Mouse (Mus musculus): ENCODE data around the gene Il12rb1. TPM values are rescaled to one million over a fixed set of nuclear protein-coding genes. Genes with fewer than 3 reads are reported as not detected.
A peak's percentile ranks its signal among the peaks of the same experiment; 100 is the strongest.
"Not testable (repeated sequence)": the region's sequence is repeated elsewhere in the genome, so short reads cannot be mapped to it uniquely, and the experiment has no call there.

The Il12rb1 gene
- polyA plus RNA-seq, 2 experiments = 0.13 TPM; not detected in 1

DNA sequence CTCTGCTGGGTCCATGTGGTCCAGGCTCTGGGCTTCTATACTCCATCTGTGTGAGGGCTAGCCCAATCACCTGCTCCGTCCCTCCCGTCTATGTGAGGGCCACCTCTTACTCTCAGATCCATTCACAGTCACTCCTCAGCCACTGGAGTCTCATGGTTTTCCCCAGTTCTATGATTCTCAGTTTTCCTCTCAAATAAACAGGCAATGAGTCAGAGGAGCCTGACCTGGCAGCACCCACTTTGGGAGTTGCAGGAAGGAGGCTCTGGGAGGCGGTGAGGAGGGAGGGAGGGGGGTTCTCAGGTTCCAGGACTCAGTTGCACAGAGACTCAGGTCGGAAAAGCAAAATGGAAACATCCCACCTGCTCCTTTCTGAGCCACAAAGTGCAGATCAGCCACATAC is 4.6 kb downstream of the Il12rb1 start:
- ATAC-seq (ENCODE audit: low FRiP score, low read depth) (no peak), DNase-seq (ENCODE audit: low spot score) (no peak)
- H3K36me3 ChIP-seq (ENCODE audit: control insufficient read depth, insufficient read depth, low read length) = no peaks in the 10 kb centered on the region
- no peak for TF ChIP-seq POLR2A (IDR thresholded peaks at IDR 0.05; ENCODE audit: borderline replicate concordance, extremely low read depth, insufficient read depth, insufficient read length)
- H3K9ac ChIP-seq (ENCODE audit: low read depth, low read length, severe bottlenecking) = no peak overlapping the region
- peaks cover 4% of the 10 kb centered on the region; the same call in 1 of the 2 replicates for H3K4me1 ChIP-seq (ENCODE audit: control insufficient read depth, insufficient read depth, low read length)
- H3K27me3 ChIP-seq (ENCODE audit: control insufficient read depth, insufficient read depth, low read length) = 0 out of 2 replicates have a peak, but pooled peaks cover 14% of the 10 kb centered on the region
- H3K4me2 ChIP-seq (replicated peaks; ENCODE audit: low read depth, low read length, severe bottlenecking) = no peak overlapping the region
- H3K4me3 ChIP-seq (replicated peaks; ENCODE audit: low read length) = no peak overlapping the region
- H3K27ac ChIP-seq (replicated peaks; ENCODE audit: low read depth, low read length) = no peak overlapping the region
- WGBS = 58% methylated on average over 4 of the region's 4 CpGs
- no peaks in the 10 kb centered on the region for H3K9me3 ChIP-seq (ENCODE audit: control insufficient read depth, low read length)

GRCm38 (mm10) chr8:70816679-70817078 is 8.4 kb downstream of the Il12rb1 start:
- DNase-seq (ENCODE audit: low spot score) = no peak
- no peak overlapping the region for H3K27ac ChIP-seq (replicated peaks; ENCODE audit: low read depth, low read length)
- no peak overlapping the region for H3K9ac ChIP-seq (ENCODE audit: low read depth, low read length, severe bottlenecking)
- H3K36me3 ChIP-seq (ENCODE audit: control insufficient read depth, insufficient read depth, low read length) = no peaks in the 10 kb centered on the region
- H3K4me2 ChIP-seq (replicated peaks; ENCODE audit: low read depth, low read length, severe bottlenecking) = peak overlapping the region; percentile 30; the same call in 1 of the 2 replicates
- 9% methylated on average over 16 of the region's 30 CpGs for whole genome bisulfite sequencing
- ATAC-seq (ENCODE audit: low FRiP score, low read depth) = no peak
- H3K27me3 ChIP-seq (ENCODE audit: control insufficient read depth, insufficient read depth, low read length) = 0 out of 2 replicates have a peak, but pooled peaks cover 14% of the 10 kb centered on the region
- H3K4me3 ChIP-seq (replicated peaks; ENCODE audit: low read length) = 0 out of 2 replicates have a peak overlapping the region, but pooled peaks have one; percentile 4
- 0 out of 2 replicates have a peak, but pooled peaks cover 3% of the 10 kb centered on the region for H3K9me3 ChIP-seq (ENCODE audit: control insufficient read depth, low read length)
- peaks cover 4% of the 10 kb centered on the region; the same call in 1 of the 2 replicates for H3K4me1 ChIP-seq (ENCODE audit: control insufficient read depth, insufficient read depth, low read length)
- no peak for TF ChIP-seq POLR2A (IDR thresholded peaks at IDR 0.05; ENCODE audit: borderline replicate concordance, extremely low read depth, insufficient read depth, insufficient read length)

- Histone ChIP-seq H3K27me3 (ENCODE audit: control insufficient read depth, insufficient read depth, low read length) (0 out of 2 replicates have a peak, but pooled peaks cover 14% of the 10 kb centered on the region), H3K27ac (replicated peaks; ENCODE audit: low read depth, low read length) (no peak overlapping the region), H3K4me1 (ENCODE audit: control insufficient read depth, insufficient read depth, low read length) (peaks cover 4% of the 10 kb centered on the region; the same call in 1 of the 2 replicates), H3K9me3 (ENCODE audit: control insufficient read depth, low read length) (0 out of 2 replicates have a peak, but pooled peaks cover 3% of the 10 kb centered on the region), H3K4me3 (replicated peaks; ENCODE audit: low read length) (no peak overlapping the region), H3K36me3 (ENCODE audit: control insufficient read depth, insufficient read depth, low read length) (no peaks in the 10 kb centered on the region), H3K4me2 (replicated peaks; ENCODE audit: low read depth, low read length, severe bottlenecking) (no peak overlapping the region), H3K9ac (ENCODE audit: low read depth, low read length, severe bottlenecking) (no peak overlapping the region)
- no peak for TF ChIP-seq POLR2A (IDR thresholded peaks at IDR 0.05; ENCODE audit: borderline replicate concordance, extremely low read depth, insufficient read depth, insufficient read length)
- ATAC-seq (ENCODE audit: low FRiP score, low read depth) = peak; percentile 62; the same call in 1 of the 2 replicates
- WGBS = 3% methylated on average over 29 of the region's 31 CpGs
- DNase-seq (ENCODE audit: low spot score) = no peak
These were observed 12.1 kb downstream of the Il12rb1 start for GRCm38 (mm10) chr8:70820101-70820935.

- Histone ChIP-seq H3K27ac (replicated peaks; ENCODE audit: low read depth, low read length) (no peak overlapping the region), H3K9me3 (ENCODE audit: control insufficient read depth, low read length) (0 out of 2 replicates have a peak, but pooled peaks cover 3% of the 10 kb centered on the region), H3K9ac (ENCODE audit: low read depth, low read length, severe bottlenecking) (no peak overlapping the region), H3K4me3 (replicated peaks; ENCODE audit: low read length) (no peak overlapping the region), H3K4me1 (ENCODE audit: control insufficient read depth, insufficient read depth, low read length) (peaks cover 4% of the 10 kb centered on the region; the same call in 1 of the 2 replicates), H3K27me3 (ENCODE audit: control insufficient read depth, insufficient read depth, low read length) (0 out of 2 replicates have a peak, but pooled peaks cover 8% of the 10 kb centered on the region), H3K36me3 (ENCODE audit: control insufficient read depth, insufficient read depth, low read length) (no peaks in the 10 kb centered on the region), H3K4me2 (replicated peaks; ENCODE audit: low read depth, low read length, severe bottlenecking) (no peak overlapping the region)
- ATAC-seq (ENCODE audit: low FRiP score, low read depth) = peak; percentile 50
- 15% methylated on average over 30 of the region's 30 CpGs for WGBS
- TF ChIP-seq POLR2A (IDR thresholded peaks at IDR 0.05; ENCODE audit: borderline replicate concordance, extremely low read depth, insufficient read depth, insufficient read length) = no peak
- DNase-seq (ENCODE audit: low spot score) = peak; percentile 59
These were observed 13.2 kb downstream of the Il12rb1 start for GRCm38 (mm10) chr8:70821399-70821962.

DNA sequence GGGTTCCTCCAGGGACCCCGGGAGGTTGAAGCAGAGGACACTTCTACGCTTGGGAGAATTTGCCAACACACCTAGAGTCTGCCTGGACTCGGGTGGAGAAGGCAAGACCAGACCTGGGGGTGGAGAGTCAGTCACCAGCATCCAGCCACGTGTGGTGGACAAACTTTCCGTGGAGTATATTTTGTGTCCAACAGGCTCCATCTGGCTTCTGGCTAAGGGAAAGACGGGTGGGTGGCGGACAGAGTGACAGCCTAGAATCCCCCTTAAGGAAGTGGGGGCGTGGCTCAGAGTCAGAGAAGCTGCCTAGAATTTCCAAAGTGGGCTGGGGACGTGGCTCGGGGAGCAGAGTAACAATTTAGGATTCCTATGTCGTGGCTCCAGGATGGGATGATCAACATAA is 13.7 kb downstream of the Il12rb1 start:
- H3K9me3 ChIP-seq (ENCODE audit: control insufficient read depth, low read length) = 0 out of 2 replicates have a peak, but pooled peaks cover 3% of the 10 kb centered on the region
- ATAC-seq (ENCODE audit: low FRiP score, low read depth) = 0 out of 2 replicates have a peak, but pooled peaks have one; percentile 1

GRCm38 (mm10) chr8:70822594-70822993 is 14.3 kb downstream of the Il12rb1 start:
- not testable (repeated sequence) for ATAC-seq (ENCODE audit: low FRiP score, low read depth)

More for the DNA sequence above, 13.7 kb downstream of the Il12rb1 start:
- Histone ChIP-seq H3K9ac (ENCODE audit: low read depth, low read length, severe bottlenecking) (no peak overlapping the region), H3K27ac (replicated peaks; ENCODE audit: low read depth, low read length) (no peak overlapping the region), H3K27me3 (ENCODE audit: control insufficient read depth, insufficient read depth, low read length) (0 out of 2 replicates have a peak, but pooled peaks cover 3% of the 10 kb centered on the region), H3K4me1 (ENCODE audit: control insufficient read depth, insufficient read depth, low read length) (0 out of 2 replicates have a peak, but pooled peaks cover under 1% of the 10 kb centered on the region), H3K36me3 (ENCODE audit: control insufficient read depth, insufficient read depth, low read length) (no peaks in the 10 kb centered on the region), H3K4me2 (replicated peaks; ENCODE audit: low read depth, low read length, severe bottlenecking) (no peak overlapping the region), H3K4me3 (replicated peaks; ENCODE audit: low read length) (no peak overlapping the region)
- DNase-seq (ENCODE audit: low spot score) = no peak
- WGBS = 41% methylated on average over 11 of the region's 11 CpGs
- TF ChIP-seq POLR2A (IDR thresholded peaks at IDR 0.05; ENCODE audit: borderline replicate concordance, extremely low read depth, insufficient read depth, insufficient read length) = no peak

More at GRCm38 (mm10) chr8:70822594-70822993, 14.3 kb downstream of the Il12rb1 start:
- H3K4me2 ChIP-seq (replicated peaks; ENCODE audit: low read depth, low read length, severe bottlenecking); H3K4me3 ChIP-seq (replicated peaks; ENCODE audit: low read length); H3K36me3 ChIP-seq (ENCODE audit: control insufficient read depth, insufficient read depth, low read length); DNase-seq (ENCODE audit: low spot score); H3K27ac ChIP-seq (replicated peaks; ENCODE audit: low read depth, low read length); H3K9ac ChIP-seq (ENCODE audit: low read depth, low read length, severe bottlenecking); H3K9me3 ChIP-seq (ENCODE audit: control insufficient read depth, low read length); H3K27me3 ChIP-seq (ENCODE audit: control insufficient read depth, insufficient read depth, low read length); H3K4me1 ChIP-seq (ENCODE audit: control insufficient read depth, insufficient read depth, low read length): not testable (repeated sequence)
- WGBS = 88% methylated on average over 3 of the region's 3 CpGs

Data from limb, embryonic 14.5 days (tissue).